Mouse (Mus musculus) heart, embryonic 16.5 days (tissue): Measurements from ENCODE around the gene Nrros. TPM values are rescaled to one million over a fixed set of nuclear protein-coding genes. Genes with fewer than 3 reads are reported as not detected.
A peak's percentile ranks its signal among the peaks of the same experiment; 100 is the strongest.

ENCODE experiments used
- ATAC-seq: fragments of 200-750 bp; cut with Nextera tagmentation; replicated peaks from 2 replicates; pipeline ENCODE4 v1.8.0; 2017; ENCODE audit warnings: moderate number of reproducible peaks; ENCODE audit not compliant: insufficient read depth, low FRiP score; ENCODE audit errors: extremely low read depth
- H3K27ac ChIP-seq: fragments of 300-500 bp; sonication (generic); 2 replicates; pipeline ENCODE4 v1.5.1; 2014; ENCODE audit warnings: mild to moderate bottlenecking, low read length, control low read depth, moderate library complexity
- H3K27me3 ChIP-seq: fragments of 300-500 bp; sonication (generic); 2 replicates; pipeline ENCODE4 v1.6.1; 2014; ENCODE audit warnings: low read length, mixed read lengths; ENCODE audit not compliant: control insufficient read depth, insufficient read depth
- H3K36me3 ChIP-seq: fragments of 300-500 bp; sonication (generic); 2 replicates; pipeline ENCODE4 v1.6.1; 2014; ENCODE audit not compliant: control insufficient read depth, insufficient read depth
- H3K4me1 ChIP-seq: fragments of 300-500 bp; sonication (generic); 2 replicates; pipeline ENCODE4 v1.6.1; 2014; ENCODE audit warnings: low read length, mixed read lengths; ENCODE audit not compliant: control insufficient read depth, insufficient read depth
- H3K4me2 ChIP-seq: fragments of 300-500 bp; sonication (generic); 2 replicates; pipeline ENCODE4 v1.6.1; 2014; ENCODE audit warnings: low read depth, mild to moderate bottlenecking, control low read depth, low read length
- H3K4me3 ChIP-seq: fragments of 300-500 bp; sonication (generic); 2 replicates; pipeline ENCODE4 v1.5.1; 2014; ENCODE audit warnings: mild to moderate bottlenecking, control low read depth, low read length
- H3K9ac ChIP-seq: fragments of 300-500 bp; sonication (generic); 2 replicates; pipeline ENCODE4 v1.6.1; 2014; ENCODE audit warnings: low read length, control low read depth
- H3K9me3 ChIP-seq: fragments of 300-500 bp; sonication (generic); replicated peaks from 2 replicates; pipeline ENCODE4 v1.6.1; 2016; ENCODE audit warnings: low read length; ENCODE audit not compliant: control insufficient read depth
- WGBS: fragments of 180-500 bp; shearing (Covaris S2); extraction: QIAGEN DNeasy Blood & Tissue Kit; methylation state at CpG from one replicate; pipeline ENCODE4 v1.1.7; 2014; 5-methylcytosine and 5-hydroxymethylcytosine counted together
- polyA plus RNA-seq: library from polyadenylated mRNA; unstranded; fragments of >200 nt; fragmentation: Nextera tagmentation; extraction: Ambion mirVana; gene quantifications from 2 replicates; pipeline ENCODE4 v1.2.1, GENCODE M21; 2015

Gene Nrros
- 18.1 and 20.5 TPM in 2 replicates for polyA plus RNA-seq

DNA sequence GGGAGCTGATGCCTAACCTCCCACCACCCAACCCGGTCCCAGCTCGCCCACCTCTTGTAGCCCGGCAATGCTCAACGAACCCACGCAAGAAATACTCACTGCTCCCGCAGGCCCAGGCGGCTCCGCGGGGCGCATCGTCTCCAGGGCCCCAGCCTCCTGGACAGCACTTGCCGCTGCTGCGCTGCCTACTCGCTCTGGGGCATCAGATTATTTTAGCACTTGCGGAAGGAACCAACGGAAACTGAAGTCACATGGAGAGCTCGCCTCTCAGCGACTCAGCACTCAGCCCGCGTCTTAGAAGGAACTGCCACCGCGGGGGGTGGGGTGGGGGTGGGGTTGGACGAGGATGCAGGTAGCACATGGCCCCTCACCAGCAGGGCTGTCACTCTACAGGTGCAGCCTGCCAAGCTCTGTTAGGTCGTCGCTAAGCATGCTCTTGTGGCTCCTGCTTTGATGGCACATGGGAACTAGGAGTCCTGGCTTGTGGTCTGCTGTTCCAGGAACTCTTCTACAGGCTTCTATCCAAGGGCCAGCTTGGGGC, at the start of gene Nrros:
Nrros (minus strand) TSS at position 314 of the 541 bp plus-strand sequence.
- Histone ChIP-seq H3K4me3 (peak within 1 kb of the TSS; percentile 56), H3K4me2 (peak within 1 kb of the TSS; percentile 72), H3K36me3 (no peaks in the 10 kb centered on the region), H3K27ac (peak within 1 kb of the TSS; percentile 62), H3K9me3 (0 out of 2 replicates have a peak, but pooled peaks cover 2% of the 10 kb centered on the region), H3K9ac (peak within 1 kb of the TSS; percentile 72), H3K4me1 (peaks cover 10% of the 10 kb centered on the region), H3K27me3 (peaks cover 5% of the 10 kb centered on the region; the same call in 1 of the 2 replicates)
- 2% methylated on average over 25 of the region's 25 CpGs for WGBS
- peak; percentile 79 for ATAC-seq

DNA sequence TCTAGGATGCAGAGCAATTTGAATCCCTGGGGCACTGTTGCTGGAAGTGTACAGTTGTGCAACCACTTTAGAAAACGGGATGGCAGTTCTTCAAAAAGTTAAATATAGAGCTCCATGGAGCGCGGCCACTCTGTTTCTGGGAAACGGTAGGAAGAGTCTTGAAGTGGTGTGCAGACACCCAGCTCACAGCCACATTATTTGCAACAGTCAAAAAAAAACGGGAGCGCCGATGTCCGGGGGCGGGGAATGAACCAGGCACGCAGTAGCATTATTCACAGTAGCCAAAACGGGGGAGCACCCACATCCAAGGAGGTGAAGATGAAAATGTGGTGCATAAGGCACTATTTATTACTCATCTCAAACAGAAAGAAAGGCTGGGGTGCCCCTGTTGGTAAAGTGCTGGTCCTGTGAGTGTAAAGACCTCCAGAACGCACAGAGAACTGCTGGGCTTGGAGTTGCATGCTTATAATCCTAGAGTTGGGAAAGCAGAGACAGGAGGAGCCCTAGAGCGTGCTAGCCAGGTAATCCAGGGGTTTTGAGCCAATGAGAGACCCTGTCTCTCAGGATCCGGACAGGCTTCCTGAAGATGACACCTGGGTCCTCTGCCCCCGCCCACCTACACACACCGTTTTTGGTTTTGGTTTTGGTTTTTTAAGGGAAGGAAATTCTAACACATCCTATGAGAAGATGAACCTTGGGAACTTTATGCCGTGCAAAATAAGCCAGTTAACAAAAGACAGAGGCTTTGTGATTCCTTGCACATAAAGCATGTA, 49.6 kb upstream of the Nrros start:
- H3K9ac ChIP-seq = no peak overlapping the region
- peaks cover 5% of the 10 kb centered on the region; the same call in 1 of the 2 replicates for H3K4me1 ChIP-seq
- ATAC-seq = no peak
- WGBS = 60% methylated on average over 17 of the region's 17 CpGs
- H3K4me2 ChIP-seq = peak overlapping the region; percentile 44
- no peaks in the 10 kb centered on the region for H3K27me3 ChIP-seq
- H3K4me3 ChIP-seq = peak overlapping the region; percentile 30
- peak overlapping the region; percentile 35; the same call in 1 of the 2 replicates for H3K27ac ChIP-seq
- H3K9me3 ChIP-seq = peaks cover 2% of the 10 kb centered on the region
- no peaks in the 10 kb centered on the region for H3K36me3 ChIP-seq

DNA sequence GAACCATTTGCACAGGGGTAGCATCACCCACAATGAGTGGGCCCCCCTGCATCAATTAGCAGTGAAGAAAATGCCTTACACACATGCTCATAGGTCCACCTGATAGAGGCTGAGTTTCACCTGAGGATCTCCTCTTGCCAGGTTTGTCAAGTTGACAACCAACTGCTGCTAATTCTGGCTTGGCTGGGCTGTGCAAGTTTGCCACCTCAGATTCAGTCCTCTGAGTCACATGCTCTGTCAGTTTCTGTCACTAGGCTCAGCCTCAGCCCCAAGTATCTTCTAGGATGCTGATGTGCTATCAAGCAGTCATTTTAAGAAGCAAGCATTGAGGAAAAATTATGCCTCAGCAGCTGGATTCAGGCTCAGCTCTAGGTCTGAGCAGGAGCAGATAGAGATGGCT, 48.8 kb upstream of the Nrros start:
- H3K27ac ChIP-seq = 0 out of 2 replicates have a peak overlapping the region, but pooled peaks have one; percentile 14
- no peaks in the 10 kb centered on the region for H3K36me3 ChIP-seq
- H3K9ac ChIP-seq = no peak overlapping the region
- no peak for ATAC-seq
- H3K27me3 ChIP-seq = no peaks in the 10 kb centered on the region
- peaks cover 5% of the 10 kb centered on the region; the same call in 1 of the 2 replicates for H3K4me1 ChIP-seq
- no peak overlapping the region for H3K4me2 ChIP-seq
- no peak overlapping the region for H3K4me3 ChIP-seq
- H3K9me3 ChIP-seq = peaks cover 10% of the 10 kb centered on the region

DNA sequence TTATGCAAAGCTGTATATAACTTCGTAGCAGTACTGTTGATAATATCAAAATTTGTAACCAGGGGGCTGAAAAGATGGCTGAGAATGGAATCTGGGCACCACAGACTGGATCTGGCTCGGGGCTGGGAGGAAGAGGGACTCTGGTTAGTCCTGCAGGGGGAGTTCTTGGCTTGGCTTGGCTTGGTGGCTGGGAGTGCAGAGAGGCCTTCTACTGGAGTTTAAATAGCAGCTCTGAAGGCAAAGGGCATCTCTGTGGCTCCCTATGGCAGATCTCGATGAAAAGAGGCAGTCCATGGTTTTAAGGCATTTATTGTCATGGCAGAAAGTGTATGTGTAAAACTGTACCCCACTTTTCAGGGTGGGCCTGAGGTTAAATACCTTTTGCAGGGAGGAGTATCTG, 39.5 kb upstream of the Nrros start:
- Histone ChIP-seq H3K4me2 (no peak overlapping the region), H3K4me1 (no peaks in the 10 kb centered on the region), H3K36me3 (no peaks in the 10 kb centered on the region), H3K9me3 (peaks cover 10% of the 10 kb centered on the region), H3K27ac (no peak overlapping the region), H3K9ac (no peak overlapping the region), H3K4me3 (no peak overlapping the region), H3K27me3 (no peaks in the 10 kb centered on the region)
- 52% methylated on average over 3 of the region's 3 CpGs for WGBS
- ATAC-seq = no peak

DNA sequence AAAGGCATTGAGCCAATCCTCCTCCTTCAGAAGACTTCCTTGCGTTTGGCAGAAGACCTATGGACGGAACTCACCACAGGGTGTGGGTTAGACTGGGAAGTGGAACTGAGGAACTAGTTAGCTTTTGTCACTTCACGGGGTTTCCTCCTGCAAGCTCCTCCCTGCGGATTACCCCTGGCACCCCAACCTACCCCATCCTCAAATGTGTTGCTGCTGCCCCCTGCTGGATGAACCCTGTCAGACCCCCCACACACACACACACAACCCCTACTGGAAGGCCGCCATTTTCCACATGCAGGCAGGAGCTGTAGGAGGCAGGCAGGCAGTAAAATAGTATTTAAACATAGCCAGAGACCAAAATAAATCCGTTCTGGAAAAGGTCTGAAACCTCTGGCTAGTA, 37.3 kb upstream of the Nrros start:
- no peaks in the 10 kb centered on the region for H3K36me3 ChIP-seq
- no peaks in the 10 kb centered on the region for H3K4me1 ChIP-seq
- no peak overlapping the region for H3K4me2 ChIP-seq
- no peaks in the 10 kb centered on the region for H3K27me3 ChIP-seq
- H3K4me3 ChIP-seq = no peak overlapping the region
- no peak for ATAC-seq
- 0 out of 2 replicates have a peak, but pooled peaks cover 3% of the 10 kb centered on the region for H3K9me3 ChIP-seq
- H3K27ac ChIP-seq = no peak overlapping the region
- no peak overlapping the region for H3K9ac ChIP-seq
- WGBS = 68% methylated on average over 6 of the region's 6 CpGs

DNA sequence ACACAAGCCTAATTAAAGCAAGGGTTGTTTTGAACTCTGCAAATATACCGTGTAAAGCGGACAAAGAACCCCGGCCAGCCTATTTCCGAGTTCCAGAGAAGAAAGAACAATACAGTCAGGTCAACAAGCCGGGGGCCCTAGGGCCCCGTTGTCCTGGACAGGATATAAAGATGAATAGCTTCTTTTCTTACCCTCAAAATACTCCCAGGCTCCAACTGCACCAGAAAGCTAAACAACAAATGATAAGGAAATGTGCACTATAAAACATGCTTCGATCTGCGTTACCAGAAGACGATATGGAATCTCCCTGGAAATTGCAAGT, 35.6 kb upstream of the Nrros start:
- Histone ChIP-seq H3K4me1 (no peaks in the 10 kb centered on the region), H3K36me3 (no peaks in the 10 kb centered on the region), H3K9ac (no peak overlapping the region), H3K9me3 (0 out of 2 replicates have a peak, but pooled peaks cover 3% of the 10 kb centered on the region), H3K4me2 (no peak overlapping the region; the same call in 1 of the 2 replicates), H3K27me3 (no peaks in the 10 kb centered on the region), H3K27ac (peak overlapping the region; percentile 49), H3K4me3 (peak overlapping the region; percentile 25; the same call in 1 of the 2 replicates)
- no peak; the same call in 1 of the 2 replicates for ATAC-seq
- WGBS = 78% methylated on average over 9 of the region's 9 CpGs

DNA sequence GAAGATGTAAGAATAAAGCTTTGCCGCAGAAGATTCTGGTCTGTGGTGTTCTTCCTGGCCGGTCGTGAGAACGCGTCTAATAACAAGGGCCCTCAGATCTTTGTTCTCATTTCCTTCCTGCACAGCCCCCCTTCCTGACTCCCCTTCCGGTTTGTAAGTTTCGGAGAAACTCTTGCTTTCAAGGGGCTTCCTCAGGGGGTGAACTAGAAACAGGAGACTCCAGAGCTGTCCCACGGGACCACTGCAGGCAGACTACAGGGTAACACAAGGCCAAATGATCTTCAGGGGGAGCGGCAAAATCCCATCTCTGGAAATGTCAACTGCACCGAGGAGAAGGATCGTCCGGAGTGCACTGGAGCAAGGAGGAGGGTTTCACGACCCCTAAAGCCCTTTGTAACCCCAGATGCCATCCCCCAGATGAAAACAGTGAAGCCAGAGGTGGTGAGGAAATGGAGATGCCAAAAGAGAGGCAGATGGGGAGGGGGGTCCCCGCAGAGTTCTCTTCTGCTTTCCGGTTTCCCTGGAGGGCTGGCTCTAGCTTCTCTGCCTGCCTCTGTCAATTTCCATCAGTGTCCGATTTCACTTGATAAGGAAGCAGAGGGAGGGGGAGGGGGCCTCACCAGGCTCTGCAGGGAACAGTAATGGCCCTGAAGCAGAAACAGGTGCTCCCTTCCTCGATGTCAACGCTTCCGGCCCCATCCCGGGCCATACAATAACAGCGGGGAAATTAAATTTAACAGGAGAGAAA, 35.0 kb upstream of the Nrros start:
- WGBS = 63% methylated on average over 21 of the region's 21 CpGs
- Histone ChIP-seq H3K4me3 (peak overlapping the region; percentile 25), H3K4me1 (no peaks in the 10 kb centered on the region), H3K9ac (no peak overlapping the region), H3K27ac (peak overlapping the region; percentile 49), H3K9me3 (0 out of 2 replicates have a peak, but pooled peaks cover 3% of the 10 kb centered on the region), H3K27me3 (no peaks in the 10 kb centered on the region), H3K36me3 (no peaks in the 10 kb centered on the region), H3K4me2 (peak overlapping the region; percentile 20)
- no peak; the same call in 1 of the 2 replicates for ATAC-seq

DNA sequence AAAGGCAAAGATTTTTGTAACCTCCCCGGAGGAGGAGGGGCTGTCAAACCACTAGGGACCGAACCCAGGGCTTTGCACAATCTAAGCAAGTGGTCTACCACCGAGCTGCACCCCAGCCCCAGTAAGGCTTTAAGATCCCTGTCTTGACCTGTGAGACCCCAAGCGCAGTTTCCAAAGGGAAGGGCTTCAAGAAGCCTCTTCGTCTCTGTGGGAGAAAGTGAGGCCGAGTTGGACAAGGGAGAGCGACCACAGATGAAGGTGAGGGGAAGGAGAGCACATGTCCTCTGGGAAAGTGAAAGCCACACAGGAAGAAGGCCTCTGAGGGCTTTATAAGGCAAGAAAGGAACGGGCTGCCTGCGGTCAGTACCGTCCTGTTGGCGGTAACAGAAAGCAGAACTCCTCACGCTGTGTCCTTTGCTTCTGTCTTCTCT, 24.6 kb upstream of the Nrros start:
- ATAC-seq = no peak
- peak overlapping the region; percentile 19; the same call in 1 of the 2 replicates for H3K4me3 ChIP-seq

More for the DNA sequence above, 24.6 kb upstream of the Nrros start:
- Histone ChIP-seq H3K36me3 (no peaks in the 10 kb centered on the region), H3K4me2 (peak overlapping the region; percentile 45), H3K9me3 (no peaks in the 10 kb centered on the region), H3K27ac (0 out of 2 replicates have a peak overlapping the region, but pooled peaks have one; percentile 39), H3K4me1 (peaks cover 2% of the 10 kb centered on the region), H3K27me3 (no peaks in the 10 kb centered on the region), H3K9ac (0 out of 2 replicates have a peak overlapping the region, but pooled peaks have one; percentile 43)
- WGBS = 50% methylated on average over 12 of the region's 12 CpGs
